Mouse (Mus musculus) liver, postnatal 0 days (tissue): ENCODE measurements around the gene Ostn.

Experiments used
- CTCF ChIP-seq: sonication (generic); IDR thresholded peaks from 2 replicates; pipeline ENCODE4 v1.5.1; 2016; ENCODE audit warnings: antibody characterized with exemption, low read depth
- EP300 ChIP-seq: IDR thresholded peaks from 2 replicates; pipeline ENCODE4 v1.6.1; 2016; ENCODE audit warnings: antibody characterized with exemption, low read depth, mild to moderate bottlenecking

GRCm38 (mm10) chr16:27375318-27375717, 68.0 kb downstream of the Ostn start:
- no peak for TF ChIP-seq CTCF
- no peak for TF ChIP-seq EP300
